Mouse (Mus musculus): Measurements from ENCODE around the gene Ntf3. TPM values are rescaled to one million over a fixed set of nuclear protein-coding genes. Genes with fewer than 3 reads are reported as not detected.

Ntf3 gene
- polyA plus RNA-seq, 1 experiment: 1.3 TPM

DNA sequence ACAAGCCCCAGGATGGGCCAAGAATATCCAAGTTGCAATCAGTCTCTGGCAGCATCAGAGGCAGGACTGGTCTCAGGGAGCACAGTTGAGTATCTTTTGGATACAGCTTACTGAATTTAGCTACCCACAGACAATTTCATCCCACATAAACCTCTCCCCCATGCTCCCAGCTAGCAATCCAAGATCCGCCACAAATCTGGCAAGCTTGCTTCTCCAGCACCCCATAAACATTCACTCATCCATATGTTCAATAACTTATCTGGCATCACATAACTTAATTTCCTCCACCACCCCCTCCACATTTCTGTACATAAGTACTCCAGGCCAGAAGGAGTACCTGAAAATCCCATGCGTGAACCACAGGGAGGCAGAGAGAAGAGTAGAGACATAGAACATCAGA lies 10.8 kb downstream of the Ntf3 start:
- peak; percentile 8 for DNase-seq (ENCODE audit: low read depth)
- TF ChIP-seq CTCF (IDR thresholded peaks at IDR 0.05; ENCODE audit: borderline replicate concordance, extremely low read depth, insufficient read depth, insufficient read length) (no peak), POLR2A (IDR thresholded peaks at IDR 0.05; ENCODE audit: borderline replicate concordance, extremely low read depth, insufficient read depth, insufficient read length, poor library complexity, severe bottlenecking) (no peak)

DNA sequence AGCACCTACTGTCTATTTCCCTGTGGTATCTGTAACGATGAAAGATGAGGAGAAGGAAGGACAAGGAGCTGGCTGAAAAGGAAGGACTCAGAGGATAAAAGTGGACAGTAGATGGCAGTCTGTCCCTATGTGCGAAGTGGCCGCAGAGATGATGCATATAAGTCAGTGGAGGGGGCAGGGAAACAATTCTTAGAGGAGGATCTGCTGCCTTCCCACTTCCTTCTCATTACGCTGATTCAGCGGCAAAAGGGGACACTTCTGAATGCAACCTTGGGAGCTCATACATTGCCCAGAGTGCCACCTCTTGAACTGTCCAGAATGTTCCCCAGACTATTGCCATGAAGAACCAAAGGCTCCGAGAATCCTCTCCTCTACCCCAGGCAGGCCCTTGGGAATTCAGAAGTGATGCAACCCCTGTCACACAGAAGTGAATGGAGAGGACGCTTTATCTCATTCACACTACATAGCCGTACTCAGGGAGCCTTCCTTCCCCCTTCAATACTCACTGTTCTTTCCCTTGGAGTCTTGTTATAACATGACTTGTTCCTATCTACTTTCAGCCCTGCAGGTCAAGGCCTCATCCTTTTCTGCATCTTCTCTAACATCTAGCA lies 12.2 kb downstream of the Ntf3 start:
- DNase-seq (ENCODE audit: low read depth): peak; percentile 72

DNA sequence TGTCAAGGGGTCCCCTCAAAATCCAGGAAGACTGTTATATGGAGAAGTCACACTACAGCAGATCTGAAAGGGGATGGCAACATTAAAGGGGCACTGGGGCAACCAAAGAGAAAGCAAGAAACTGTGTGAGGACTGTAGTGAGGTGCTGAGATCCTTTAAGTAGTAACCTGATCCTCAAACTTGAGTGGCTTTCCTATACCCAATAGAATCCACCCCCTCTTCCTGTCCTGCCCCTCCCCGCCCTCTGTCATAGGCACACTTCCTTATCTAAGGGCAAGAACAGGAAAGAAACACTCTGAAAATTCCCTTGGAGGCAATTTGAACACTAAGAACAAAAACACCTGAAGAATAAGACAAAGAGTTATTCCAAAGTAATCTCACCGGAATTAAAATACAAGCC lies 13.6 kb downstream of the Ntf3 start:
- DNase-seq (ENCODE audit: low read depth): no peak
- TF ChIP-seq CTCF (IDR thresholded peaks at IDR 0.05; ENCODE audit: borderline replicate concordance, extremely low read depth, insufficient read depth, insufficient read length) (no peak), POLR2A (IDR thresholded peaks at IDR 0.05; ENCODE audit: borderline replicate concordance, extremely low read depth, insufficient read depth, insufficient read length, poor library complexity, severe bottlenecking) (no peak)

More for the DNA sequence above, 12.2 kb downstream of the Ntf3 start:
- TF ChIP-seq POLR2A (IDR thresholded peaks at IDR 0.05; ENCODE audit: borderline replicate concordance, extremely low read depth, insufficient read depth, insufficient read length, poor library complexity, severe bottlenecking): no peak
- TF ChIP-seq CTCF (IDR thresholded peaks at IDR 0.05; ENCODE audit: borderline replicate concordance, extremely low read depth, insufficient read depth, insufficient read length): peak; percentile 68; the same call in 1 of the 2 replicates

DNA sequence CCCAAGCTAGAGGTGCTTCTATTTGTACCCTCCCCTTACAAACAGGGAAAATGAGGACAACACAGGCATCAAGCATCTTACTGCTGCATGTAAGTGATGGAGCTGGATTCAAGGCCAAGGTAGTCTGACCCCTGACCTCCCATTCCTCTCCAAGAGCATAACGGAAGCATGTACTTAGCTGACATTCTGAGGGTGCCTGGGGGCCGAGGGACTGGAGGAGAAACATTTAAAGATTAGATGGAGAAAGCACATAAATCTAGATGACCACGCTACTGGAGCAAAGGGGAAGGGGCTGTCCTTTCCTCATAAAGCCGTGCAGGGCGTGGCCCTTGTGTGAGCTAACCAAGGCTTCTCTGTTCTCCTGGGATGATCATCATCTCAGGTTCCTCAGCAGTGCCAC lies 23.1 kb downstream of the Ntf3 start:
- TF ChIP-seq POLR2A (IDR thresholded peaks at IDR 0.05; ENCODE audit: borderline replicate concordance, extremely low read depth, insufficient read depth, insufficient read length, poor library complexity, severe bottlenecking): no peak
- no peak for TF ChIP-seq CTCF (IDR thresholded peaks at IDR 0.05; ENCODE audit: borderline replicate concordance, extremely low read depth, insufficient read depth, insufficient read length)
- DNase-seq (ENCODE audit: low read depth): no peak

DNA sequence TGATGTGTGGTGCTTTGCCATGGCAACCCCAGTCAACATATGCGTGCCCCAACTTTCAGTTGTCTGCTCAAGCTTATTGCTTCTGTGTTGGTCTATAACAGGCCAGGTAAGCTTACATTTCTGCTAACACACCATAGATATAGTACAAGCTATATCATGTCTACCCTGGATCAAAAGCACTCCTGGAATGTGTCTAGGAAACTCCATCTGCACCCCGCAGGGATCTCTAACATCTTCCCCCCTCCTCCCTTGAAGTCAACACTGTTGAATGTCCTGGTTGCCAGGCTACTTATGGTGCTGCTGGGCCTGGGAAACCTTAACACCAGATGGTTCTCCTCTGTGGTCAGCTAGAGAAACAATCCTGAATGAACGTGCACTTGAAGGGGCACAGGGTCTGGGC lies 24.0 kb downstream of the Ntf3 start:
- no peak for DNase-seq (ENCODE audit: low read depth)
- TF ChIP-seq CTCF (IDR thresholded peaks at IDR 0.05; ENCODE audit: borderline replicate concordance, extremely low read depth, insufficient read depth, insufficient read length): no peak
- TF ChIP-seq POLR2A (IDR thresholded peaks at IDR 0.05; ENCODE audit: borderline replicate concordance, extremely low read depth, insufficient read depth, insufficient read length, poor library complexity, severe bottlenecking): no peak

DNA sequence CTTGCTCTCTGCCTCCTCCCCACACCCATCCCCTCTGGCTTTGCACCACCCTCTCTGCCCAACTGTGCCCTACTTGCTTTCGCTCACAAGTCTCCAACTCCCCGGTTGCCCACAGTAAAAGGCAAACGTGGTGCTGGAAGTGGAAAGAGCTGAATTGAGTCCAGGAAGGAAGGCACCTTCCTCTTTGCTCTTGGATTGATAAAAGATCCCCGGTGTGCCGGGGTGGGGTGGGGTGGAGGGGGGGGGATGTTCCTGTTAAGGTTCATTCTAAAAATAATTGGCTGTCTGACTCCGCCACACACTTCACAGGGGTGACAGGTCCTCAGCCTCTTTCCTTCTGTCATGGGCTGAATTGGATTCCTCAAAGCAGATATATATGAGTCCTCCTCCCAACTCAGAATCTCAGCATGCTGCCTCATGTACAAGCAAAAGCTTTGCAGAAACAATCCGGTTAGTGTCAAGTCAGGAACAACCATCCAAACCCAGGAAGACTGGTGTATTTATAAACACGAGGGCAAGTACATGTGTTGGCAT lies 24.6 kb downstream of the Ntf3 start:
- no peak for DNase-seq (ENCODE audit: low read depth)
- TF ChIP-seq POLR2A (IDR thresholded peaks at IDR 0.05; ENCODE audit: borderline replicate concordance, extremely low read depth, insufficient read depth, insufficient read length, poor library complexity, severe bottlenecking) (no peak), CTCF (IDR thresholded peaks at IDR 0.05; ENCODE audit: borderline replicate concordance, extremely low read depth, insufficient read depth, insufficient read length) (no peak)

DNA sequence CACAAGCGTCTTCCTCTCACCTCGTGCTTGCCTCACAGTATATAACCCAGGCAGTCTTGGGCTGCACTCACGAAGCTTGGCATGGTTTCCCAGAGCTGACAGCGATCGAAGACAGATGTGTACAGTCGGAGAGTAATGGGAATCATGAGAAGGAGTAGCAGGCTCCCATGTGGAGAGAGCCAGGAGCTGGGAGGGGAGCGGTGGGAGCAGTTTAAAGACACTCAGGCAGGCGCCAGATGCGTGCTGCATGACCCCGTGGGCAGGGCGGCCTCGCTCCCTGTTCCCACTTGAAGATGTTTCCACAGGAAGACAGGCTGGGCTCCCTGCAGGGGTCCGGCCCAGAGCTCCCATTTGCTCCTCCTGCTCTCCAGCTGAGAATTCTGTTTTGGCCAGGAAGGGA lies 25.2 kb downstream of the Ntf3 start:
- DNase-seq (ENCODE audit: low read depth): peak; percentile 23
- TF ChIP-seq POLR2A (IDR thresholded peaks at IDR 0.05; ENCODE audit: borderline replicate concordance, extremely low read depth, insufficient read depth, insufficient read length, poor library complexity, severe bottlenecking): no peak
- TF ChIP-seq CTCF (IDR thresholded peaks at IDR 0.05; ENCODE audit: borderline replicate concordance, extremely low read depth, insufficient read depth, insufficient read length): no peak

DNA sequence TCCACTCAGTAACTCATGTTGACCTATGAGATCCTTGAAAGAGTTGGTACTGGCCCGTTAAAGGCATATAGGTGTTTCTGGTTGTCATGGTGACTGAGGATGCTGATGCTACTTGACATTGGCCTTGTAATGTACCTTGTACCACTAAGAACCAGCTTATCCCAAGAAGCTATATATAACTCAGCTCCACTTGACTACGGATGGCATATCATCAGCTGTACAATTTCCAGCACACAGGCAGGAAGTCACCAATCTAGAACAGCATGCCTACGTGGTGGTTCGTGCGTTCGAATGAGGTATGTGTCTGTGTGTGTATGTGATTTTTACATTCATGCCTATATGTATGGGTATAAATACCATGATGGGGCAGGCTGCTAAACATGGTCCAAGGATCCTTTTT lies 25.7 kb downstream of the Ntf3 start:
- TF ChIP-seq POLR2A (IDR thresholded peaks at IDR 0.05; ENCODE audit: borderline replicate concordance, extremely low read depth, insufficient read depth, insufficient read length, poor library complexity, severe bottlenecking): no peak
- no peak for TF ChIP-seq CTCF (IDR thresholded peaks at IDR 0.05; ENCODE audit: borderline replicate concordance, extremely low read depth, insufficient read depth, insufficient read length)
- DNase-seq (ENCODE audit: low read depth): no peak

DNA sequence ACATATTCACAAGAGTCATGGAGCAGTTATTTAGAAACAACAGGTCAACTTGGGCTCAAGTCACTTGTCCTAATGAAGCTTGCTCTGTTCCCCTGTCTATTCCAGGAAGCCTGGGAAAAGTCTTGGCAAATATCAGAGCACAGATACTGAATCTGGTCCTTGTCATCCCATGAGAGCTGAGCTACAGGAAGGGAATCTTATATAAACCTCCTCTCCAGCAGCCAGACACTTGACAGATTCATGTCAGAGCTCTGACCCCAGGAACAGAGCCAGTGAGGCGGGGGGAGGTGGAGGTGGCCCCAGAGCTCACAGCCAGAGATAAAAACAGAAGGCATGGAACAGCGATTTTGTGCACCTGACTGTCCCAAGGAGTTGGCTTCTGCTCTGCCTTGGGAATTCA lies 26.3 kb downstream of the Ntf3 start:
- TF ChIP-seq CTCF (IDR thresholded peaks at IDR 0.05; ENCODE audit: borderline replicate concordance, extremely low read depth, insufficient read depth, insufficient read length) (no peak), POLR2A (IDR thresholded peaks at IDR 0.05; ENCODE audit: borderline replicate concordance, extremely low read depth, insufficient read depth, insufficient read length, poor library complexity, severe bottlenecking) (no peak)
- DNase-seq (ENCODE audit: low read depth): no peak

DNA sequence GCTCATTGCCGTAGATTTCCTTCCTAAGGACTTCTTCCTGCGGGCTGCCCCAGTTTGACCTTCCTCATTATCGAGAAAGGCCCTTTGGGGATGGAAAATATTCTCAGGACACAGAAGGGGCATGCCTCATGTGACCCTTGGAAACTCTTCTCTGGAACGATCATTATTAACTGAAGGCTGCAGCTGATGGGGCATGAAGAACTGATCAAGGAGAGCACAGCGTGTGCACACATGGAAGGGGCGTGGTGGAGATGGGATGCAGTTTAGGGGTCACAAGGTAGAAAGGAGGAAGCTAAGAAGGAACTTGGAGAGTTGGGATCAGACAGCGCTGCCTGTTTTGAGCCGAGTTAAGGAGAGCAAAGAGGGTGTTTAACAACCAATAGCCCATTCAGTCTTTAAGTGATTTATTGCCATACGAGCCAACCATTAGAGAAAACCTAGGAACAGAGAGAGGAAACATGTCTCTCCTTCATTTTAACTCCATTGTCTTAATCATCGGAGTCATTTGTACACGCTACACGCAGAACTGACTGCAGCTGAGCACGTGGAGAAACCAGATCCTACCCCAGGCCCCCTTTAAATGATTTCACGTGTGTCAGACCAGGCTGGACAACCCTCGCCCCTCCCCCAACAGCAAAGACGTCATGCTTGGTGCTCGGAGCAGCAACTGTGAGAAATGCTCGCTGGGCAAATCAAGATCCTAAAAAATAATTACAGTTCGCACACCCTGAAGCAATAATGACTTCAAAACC lies 32.4 kb downstream of the Ntf3 start:
- no peak for DNase-seq (ENCODE audit: low read depth)

DNA sequence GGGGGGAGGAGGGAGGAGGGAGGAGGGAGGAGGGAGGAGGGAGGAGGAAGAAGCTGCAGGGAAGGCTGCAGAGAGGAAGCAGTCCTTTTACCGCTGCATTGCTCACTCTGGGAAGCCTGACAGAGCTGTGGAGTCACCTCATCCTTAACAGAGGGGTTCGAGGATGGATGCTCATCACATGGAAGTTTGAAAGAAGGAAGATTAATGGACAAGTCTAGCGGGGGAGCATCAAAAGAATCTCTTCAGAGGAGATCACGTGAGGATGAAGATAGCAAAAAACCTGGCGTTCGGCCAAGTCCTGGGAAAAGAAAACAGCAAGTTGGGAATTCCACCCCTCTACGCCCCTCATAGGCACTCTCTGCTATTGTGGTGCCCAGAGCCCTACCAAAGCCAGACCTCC lies 38.5 kb downstream of the Ntf3 start:
- peak; percentile 13 for DNase-seq (ENCODE audit: low read depth)
- TF ChIP-seq POLR2A (IDR thresholded peaks at IDR 0.05; ENCODE audit: borderline replicate concordance, extremely low read depth, insufficient read depth, insufficient read length, poor library complexity, severe bottlenecking) (no peak), CTCF (IDR thresholded peaks at IDR 0.05; ENCODE audit: borderline replicate concordance, extremely low read depth, insufficient read depth, insufficient read length) (no peak)

More for the DNA sequence above, 32.4 kb downstream of the Ntf3 start:
- no peak for TF ChIP-seq CTCF (IDR thresholded peaks at IDR 0.05; ENCODE audit: borderline replicate concordance, extremely low read depth, insufficient read depth, insufficient read length)
- no peak for TF ChIP-seq POLR2A (IDR thresholded peaks at IDR 0.05; ENCODE audit: borderline replicate concordance, extremely low read depth, insufficient read depth, insufficient read length, poor library complexity, severe bottlenecking)

All from brain, embryonic 14.5 days (tissue).